Mouse (Mus musculus) limb, embryonic 15.5 days (tissue): ENCODE measurements around the gene Vangl1. TPM values are rescaled to one million over a fixed set of nuclear protein-coding genes. Genes with fewer than 3 reads are reported as not detected.
"Not testable (repeated sequence)": the region's sequence is repeated elsewhere in the genome, so short reads cannot be mapped to it uniquely, and the experiment has no call there.

Source experiments
- ATAC-seq: fragments of 200-750 bp; cut with Nextera tagmentation; 2 replicates; pipeline ENCODE4 v1.8.0; 2017; ENCODE audit warnings: low read depth, moderate TSS enrichment; ENCODE audit not compliant: insufficient number of reproducible peaks, low FRiP score, low TSS enrichment
- H3K27ac ChIP-seq: fragments of 300-500 bp; sonication (generic); 2 replicates; pipeline ENCODE4 v1.5.1; 2015; ENCODE audit warnings: moderate library complexity, mild to moderate bottlenecking, inconsistent platforms
- H3K27me3 ChIP-seq: fragments of 300-500 bp; sonication (generic); 2 replicates; pipeline ENCODE4 v1.6.1; 2015; ENCODE audit warnings: inconsistent platforms
- H3K36me3 ChIP-seq: fragments of 300-500 bp; sonication (generic); 2 replicates; pipeline ENCODE4 v1.6.1; 2015; ENCODE audit warnings: inconsistent platforms
- H3K4me1 ChIP-seq: fragments of 300-500 bp; sonication (generic); 2 replicates; pipeline ENCODE4 v1.6.1; 2015; ENCODE audit warnings: inconsistent platforms
- H3K4me2 ChIP-seq: fragments of 300-500 bp; sonication (generic); 2 replicates; pipeline ENCODE4 v1.6.1; 2015; ENCODE audit warnings: mild to moderate bottlenecking, inconsistent platforms
- H3K4me3 ChIP-seq: fragments of 300-500 bp; sonication (generic); 2 replicates; pipeline ENCODE4 v1.5.1; 2015; ENCODE audit warnings: mild to moderate bottlenecking, inconsistent platforms
- H3K9ac ChIP-seq: fragments of 300-500 bp; sonication (generic); 2 replicates; pipeline ENCODE4 v1.6.1; 2015; ENCODE audit warnings: inconsistent platforms
- H3K9me3 ChIP-seq: fragments of 300-500 bp; sonication (generic); 2 replicates; pipeline ENCODE4 v1.6.1; 2016; ENCODE audit warnings: inconsistent platforms
- WGBS: fragments of 180-500 bp; shearing (Covaris S2); methylation state at CpG from one replicate; pipeline ENCODE4 v1.1.7; 2015; 5-methylcytosine and 5-hydroxymethylcytosine counted together
- polyA plus RNA-seq: library from polyadenylated mRNA; unstranded; fragments of >200 nt; fragmentation: Nextera tagmentation; extraction: Ambion mirVana; gene quantifications from 2 replicates; pipeline ENCODE4 v1.2.1, GENCODE M21; 2015

Gene Vangl1
- polyA plus RNA-seq, 1 experiment from 2014 or later, result 22.8 TPM

DNA sequence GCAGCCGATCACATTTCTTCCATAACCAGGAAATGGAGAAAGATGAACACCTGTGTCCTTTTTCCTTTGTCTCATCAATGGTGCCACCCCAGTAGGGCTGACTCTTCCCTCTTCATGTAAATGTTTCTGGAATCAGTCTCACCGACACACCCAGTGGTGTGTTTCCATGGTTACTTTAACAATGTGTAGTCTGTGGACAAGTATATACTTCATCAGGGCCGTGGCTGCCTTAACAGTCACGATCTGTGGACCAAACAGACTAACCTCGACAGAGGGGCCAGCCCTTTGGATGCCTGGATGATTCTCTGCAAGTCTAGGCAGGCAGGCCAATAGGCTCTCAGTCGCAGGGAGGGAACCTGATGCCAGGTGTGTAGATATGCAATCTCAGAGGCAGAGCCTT lies 8.4 kb upstream of the Vangl1 start:
- no peak overlapping the region for H3K9ac ChIP-seq
- H3K4me3 ChIP-seq, result no peak overlapping the region
- no peaks in the 10 kb centered on the region for H3K9me3 ChIP-seq
- no peak overlapping the region for H3K4me2 ChIP-seq
- H3K27ac ChIP-seq, result no peak overlapping the region
- no peaks in the 10 kb centered on the region for H3K27me3 ChIP-seq
- ATAC-seq, result no peak
- WGBS, result 57% methylated on average over 6 of the region's 6 CpGs
- no peaks in the 10 kb centered on the region for H3K36me3 ChIP-seq
- no peaks in the 10 kb centered on the region for H3K4me1 ChIP-seq

- Histone ChIP-seq H3K4me3 (no peak overlapping the region), H3K36me3 (no peaks in the 10 kb centered on the region), H3K9me3 (no peaks in the 10 kb centered on the region), H3K27me3 (no peaks in the 10 kb centered on the region), H3K4me2 (no peak overlapping the region), H3K4me1 (no peaks in the 10 kb centered on the region), H3K9ac (no peak overlapping the region), H3K27ac (no peak overlapping the region)
- 89% methylated on average over 15 of the region's 15 CpGs for WGBS
- no peak for ATAC-seq
Measured at GRCm38 (mm10) chr3:102212336-102212735, 7.8 kb upstream of the Vangl1 start.

- H3K36me3 ChIP-seq, result no peaks in the 10 kb centered on the region
- H3K4me3 ChIP-seq, result no peak overlapping the region
- H3K4me1 ChIP-seq, result no peaks in the 10 kb centered on the region
- H3K9me3 ChIP-seq, result no peaks in the 10 kb centered on the region
- H3K9ac ChIP-seq, result no peak overlapping the region
- no peaks in the 10 kb centered on the region for H3K27me3 ChIP-seq
- H3K4me2 ChIP-seq, result no peak overlapping the region
- 87% methylated on average over 2 of the region's 2 CpGs for WGBS
- no peak for ATAC-seq
- no peak overlapping the region for H3K27ac ChIP-seq
Measured at GRCm38 (mm10) chr3:102211340-102211739, 6.8 kb upstream of the Vangl1 start.

DNA sequence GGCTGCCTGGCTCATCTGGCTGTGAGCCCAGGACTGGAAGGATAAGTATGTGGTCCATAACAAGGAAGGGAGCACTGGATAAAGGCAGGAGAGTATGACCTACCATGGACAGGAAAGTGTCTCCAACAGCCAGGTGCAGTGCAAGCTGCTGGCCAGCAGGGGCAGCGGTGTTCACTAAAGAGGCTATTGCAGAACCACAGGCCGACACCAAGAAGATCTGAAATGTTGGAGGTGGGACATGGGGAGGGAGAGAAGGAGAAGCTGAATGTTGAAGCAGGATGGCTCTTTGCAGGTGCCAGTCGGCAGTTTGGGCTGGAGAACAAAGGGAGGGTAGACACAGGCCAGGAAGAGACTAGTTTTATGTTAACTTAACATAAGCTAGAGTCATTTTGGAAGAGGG lies 6.3 kb upstream of the Vangl1 start:
- Histone ChIP-seq H3K27me3 (peaks cover 4% of the 10 kb centered on the region; the same call in 1 of the 2 replicates), H3K9ac (no peak overlapping the region), H3K27ac (no peak overlapping the region), H3K9me3 (no peaks in the 10 kb centered on the region), H3K4me1 (no peaks in the 10 kb centered on the region), H3K4me2 (no peak overlapping the region), H3K4me3 (no peak overlapping the region), H3K36me3 (no peaks in the 10 kb centered on the region)
- no peak for ATAC-seq
- WGBS, result 79% methylated on average over 3 of the region's 3 CpGs

DNA sequence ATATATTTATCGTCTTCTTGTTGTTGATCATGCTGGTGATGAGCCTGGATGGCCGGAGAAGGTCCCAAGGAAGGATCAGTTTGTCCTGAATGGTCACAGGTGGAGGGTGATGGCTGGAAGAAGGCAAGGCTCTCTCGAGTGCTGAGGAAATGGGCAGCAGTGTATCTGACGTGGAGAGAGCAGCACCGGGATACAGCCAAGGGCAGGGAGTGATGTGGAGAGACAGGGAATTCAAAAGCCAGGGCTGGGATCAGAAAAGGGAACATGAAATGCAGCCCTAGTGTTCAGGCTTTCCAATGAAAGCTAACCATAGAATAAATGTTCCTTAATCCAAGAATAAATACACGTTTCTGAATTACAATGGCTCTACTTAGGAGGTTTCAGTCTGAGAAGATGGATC lies 4.4 kb upstream of the Vangl1 start:
- Histone ChIP-seq H3K9me3 (no peaks in the 10 kb centered on the region), H3K4me3 (no peak overlapping the region), H3K36me3 (no peaks in the 10 kb centered on the region), H3K4me2 (no peak overlapping the region), H3K9ac (no peak overlapping the region), H3K4me1 (peaks cover 7% of the 10 kb centered on the region), H3K27me3 (peaks cover 6% of the 10 kb centered on the region; the same call in 1 of the 2 replicates), H3K27ac (no peak overlapping the region)
- WGBS, result 79% methylated on average over 6 of the region's 6 CpGs
- ATAC-seq, result no peak

DNA sequence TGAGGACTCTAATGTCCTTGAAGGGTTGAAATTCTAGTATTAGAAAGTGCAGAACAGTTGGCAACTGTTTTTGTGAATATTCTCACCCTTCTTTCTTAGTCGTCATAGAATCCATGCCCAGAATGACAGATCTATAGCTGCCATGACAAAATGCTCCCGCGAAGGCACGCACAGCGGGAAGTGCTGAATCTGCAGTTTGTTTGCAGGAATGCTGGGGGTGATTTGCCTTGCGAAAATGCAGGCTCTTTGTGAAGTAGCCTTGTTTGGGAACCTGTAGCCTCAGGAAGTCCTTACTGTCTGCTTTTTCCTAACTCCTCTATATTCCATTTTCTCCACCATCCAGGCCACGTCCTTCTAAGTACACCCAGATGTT lies 951 bp upstream of the Vangl1 start:
- Histone ChIP-seq H3K4me2 (peak overlapping the region; percentile 84; the same call in 1 of the 2 replicates), H3K27ac (no peak overlapping the region), H3K27me3 (peaks cover 6% of the 10 kb centered on the region; the same call in 1 of the 2 replicates), H3K36me3 (no peaks in the 10 kb centered on the region), H3K4me3 (no peak overlapping the region), H3K9me3 (no peaks in the 10 kb centered on the region), H3K9ac (no peak overlapping the region), H3K4me1 (peaks cover 21% of the 10 kb centered on the region)
- WGBS, result 6% methylated on average over 7 of the region's 7 CpGs
- no peak for ATAC-seq

- H3K27me3 ChIP-seq, H3K36me3 ChIP-seq, H3K27ac ChIP-seq, H3K9me3 ChIP-seq, ATAC-seq: not testable (repeated sequence)
- Histone ChIP-seq H3K4me3 (peak overlapping the region; percentile 75), H3K4me2 (peak overlapping the region; percentile 84), H3K9ac (peak overlapping the region; percentile 84; the same call in 1 of the 2 replicates), H3K4me1 (peaks cover 22% of the 10 kb centered on the region)
- WGBS, result 8% methylated on average over 13 of the region's 17 CpGs
Measured at GRCm38 (mm10) chr3:102204734-102205457, 403 bp upstream of the Vangl1 start.

DNA sequence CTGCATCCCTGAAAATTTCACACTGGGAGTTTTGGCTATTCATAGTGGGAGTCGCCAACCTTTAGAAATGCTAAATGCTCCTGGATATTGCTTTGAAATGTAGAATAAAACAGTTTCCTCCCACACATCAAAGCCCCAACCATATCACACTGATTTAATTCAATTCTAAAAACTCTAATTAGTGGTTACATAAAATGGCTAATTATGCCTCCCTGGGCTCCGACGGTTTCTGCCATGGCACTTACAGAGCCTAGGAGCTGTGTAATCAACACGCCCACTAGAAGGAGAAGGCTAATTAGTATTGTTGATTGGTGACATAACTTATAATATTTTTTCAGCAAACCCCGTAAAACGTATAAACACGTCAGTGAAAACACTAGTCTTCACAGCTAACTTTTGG lies 1.4 kb downstream of the Vangl1 start:
- Histone ChIP-seq H3K27me3 (peaks cover 6% of the 10 kb centered on the region; the same call in 1 of the 2 replicates), H3K36me3 (no peaks in the 10 kb centered on the region), H3K4me1 (peaks cover 34% of the 10 kb centered on the region), H3K4me2 (peak overlapping the region; percentile 84), H3K9me3 (no peaks in the 10 kb centered on the region), H3K9ac (peak overlapping the region; percentile 84; the same call in 1 of the 2 replicates), H3K4me3 (peak overlapping the region; percentile 75), H3K27ac (no peak overlapping the region)
- ATAC-seq, result no peak
- 9% methylated on average over 7 of the region's 7 CpGs for WGBS

DNA sequence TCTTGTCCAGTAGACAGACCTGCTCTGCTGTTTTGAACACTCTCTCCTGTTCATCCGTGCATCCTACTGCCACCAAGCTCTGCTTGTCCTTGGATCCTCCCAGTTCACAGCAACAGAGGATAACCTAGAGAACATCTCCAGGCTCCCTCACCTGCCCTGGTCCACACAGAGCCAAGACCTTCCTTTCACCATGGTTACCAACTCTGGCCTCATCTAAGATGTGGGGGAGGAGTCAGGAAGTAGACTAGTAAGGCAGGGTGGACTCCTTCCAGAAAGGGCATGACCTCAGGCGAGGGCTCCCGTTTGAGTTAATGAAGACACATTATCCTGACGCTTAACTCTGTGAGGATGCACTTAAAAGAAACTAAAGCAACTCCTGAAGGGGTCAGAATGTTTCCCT lies 4.5 kb downstream of the Vangl1 start:
- no peak for ATAC-seq
- Histone ChIP-seq H3K36me3 (peaks cover 7% of the 10 kb centered on the region; the same call in 1 of the 2 replicates), H3K27me3 (no peaks in the 10 kb centered on the region), H3K9me3 (no peaks in the 10 kb centered on the region), H3K4me3 (no peak overlapping the region), H3K4me1 (peaks cover 54% of the 10 kb centered on the region), H3K27ac (no peak overlapping the region), H3K9ac (no peak overlapping the region), H3K4me2 (no peak overlapping the region)
- 45% methylated on average over 4 of the region's 4 CpGs for WGBS

GRCm38 (mm10) chr3:102199226-102199625 lies 5.3 kb downstream of the Vangl1 start:
- H3K9ac ChIP-seq, result no peak overlapping the region
- ATAC-seq, result no peak
- H3K4me1 ChIP-seq, result peaks cover 59% of the 10 kb centered on the region
- 61% methylated on average over 4 of the region's 4 CpGs for whole genome bisulfite sequencing
- no peaks in the 10 kb centered on the region for H3K9me3 ChIP-seq
- H3K27ac ChIP-seq, result no peak overlapping the region
- H3K27me3 ChIP-seq, result no peaks in the 10 kb centered on the region
- H3K4me3 ChIP-seq, result no peak overlapping the region
- H3K36me3 ChIP-seq, result peaks cover 7% of the 10 kb centered on the region; the same call in 1 of the 2 replicates
- no peak overlapping the region for H3K4me2 ChIP-seq

DNA sequence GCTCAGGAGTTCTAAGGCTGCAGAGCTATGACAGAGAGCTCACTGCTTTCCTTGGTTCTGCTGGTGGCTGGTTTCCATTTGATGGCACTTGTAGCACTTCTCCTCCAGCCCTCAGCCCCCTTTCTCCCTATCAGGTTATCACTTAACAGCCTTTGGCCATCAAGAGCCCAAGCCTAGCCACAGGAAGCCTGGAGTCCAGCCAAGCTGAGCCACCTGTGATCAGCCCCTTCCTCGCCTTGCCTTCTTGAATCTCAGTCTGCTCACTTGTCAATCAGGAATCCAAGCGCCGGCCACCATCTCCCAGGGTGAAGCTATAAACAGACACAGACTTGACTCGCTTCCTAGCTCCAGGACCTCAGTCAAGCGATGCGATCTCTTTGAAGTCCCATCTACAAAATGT lies 6.0 kb downstream of the Vangl1 start:
- Histone ChIP-seq H3K36me3 (peaks cover 7% of the 10 kb centered on the region; the same call in 1 of the 2 replicates), H3K9ac (no peak overlapping the region), H3K4me1 (peaks cover 62% of the 10 kb centered on the region), H3K4me3 (no peak overlapping the region), H3K4me2 (no peak overlapping the region), H3K27me3 (no peaks in the 10 kb centered on the region), H3K27ac (no peak overlapping the region), H3K9me3 (no peaks in the 10 kb centered on the region)
- no peak for ATAC-seq
- WGBS, result 48% methylated on average over 6 of the region's 6 CpGs

GRCm38 (mm10) chr3:102197746-102198145 lies 6.7 kb downstream of the Vangl1 start:
- Histone ChIP-seq H3K9me3 (no peaks in the 10 kb centered on the region), H3K27me3 (no peaks in the 10 kb centered on the region), H3K4me3 (no peak overlapping the region), H3K4me2 (no peak overlapping the region), H3K9ac (no peak overlapping the region), H3K36me3 (peaks cover 7% of the 10 kb centered on the region; the same call in 1 of the 2 replicates), H3K27ac (peak overlapping the region; percentile 38; the same call in 1 of the 2 replicates), H3K4me1 (peaks cover 63% of the 10 kb centered on the region)
- 14% methylated on average over 5 of the region's 5 CpGs for WGBS
- no peak for ATAC-seq
